Comparison of ENCODE assay signal across 14 mouse cellular contexts in the genomic region with DNA sequence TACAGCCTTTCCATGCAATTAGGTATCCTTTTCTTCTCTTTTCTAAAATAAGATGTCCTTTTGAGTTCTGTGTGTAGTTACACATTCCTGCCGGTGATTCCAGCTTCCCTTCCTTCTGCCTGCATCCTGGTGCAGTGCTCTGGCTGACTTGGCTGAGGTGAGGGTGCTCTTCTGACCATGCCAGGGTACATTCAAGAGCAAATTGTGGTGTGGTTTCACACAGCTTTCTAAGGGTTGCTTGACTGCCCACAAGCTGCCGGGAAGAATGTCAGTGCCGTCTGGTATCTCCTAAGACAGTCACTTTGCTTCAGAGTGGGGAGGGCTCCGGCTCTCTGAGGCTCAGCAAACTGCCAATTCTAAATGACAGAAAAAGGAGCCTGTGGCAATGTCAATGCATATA.
DNase-seq lines count a peak whose midpoint lies in the region; ATAC-seq and TF ChIP-seq lines count a peak whose summit lies in the region.
"Had no signal": no experiment of that assay in that cellular context is flagged by ENCODE, and none has a peak within 500 bp of the region (broad histone marks: within the 10 kb centered on the region; RNA-seq: fewer than 3 reads in every experiment).

No protein-coding gene starts in this region.

- TF ChIP-seq EP300 in stomach, postnatal 0 days (optimal IDR thresholded peaks at IDR 0.05), result no peak

- H3K27me3 ChIP-seq in forebrain, postnatal 0 days (ENCODE audit: insufficient read depth, low read length), result no peaks in the 10 kb centered on the region
- no peaks in the 10 kb centered on the region for H3K27me3 ChIP-seq in forebrain, embryonic 10.5 days (ENCODE audit: poor library complexity, severe bottlenecking)
- H3K27me3 ChIP-seq in stomach, postnatal 0 days (ENCODE audit: control insufficient read depth, insufficient read depth, low read length), result no peaks in the 10 kb centered on the region
- H3K27me3 ChIP-seq: heart, embryonic 13.5 days; neural tube, embryonic 13.5 days had no signal

- no peak overlapping the region for H3K4me2 ChIP-seq in forebrain, postnatal 0 days (ENCODE audit: low read depth)
- H3K4me2 ChIP-seq in stomach, postnatal 0 days (replicated peaks; ENCODE audit: low read depth), result no peak overlapping the region
- H3K4me2 ChIP-seq: heart, embryonic 13.5 days; neural tube, embryonic 13.5 days had no signal

- no peak overlapping the region for H3K4me3 ChIP-seq in forebrain, postnatal 0 days (ENCODE audit: low read depth, low read length)
- no peak overlapping the region for H3K4me3 ChIP-seq in forebrain, embryonic 10.5 days
- no peak overlapping the region for H3K4me3 ChIP-seq in stomach, postnatal 0 days (ENCODE audit: low read depth, low read length)
- H3K4me3 ChIP-seq: heart, embryonic 13.5 days; neural tube, embryonic 13.5 days had no signal

- H3K4me1 ChIP-seq in forebrain, postnatal 0 days (ENCODE audit: insufficient read depth), result 0 out of 2 replicates have a peak, but pooled peaks cover 4% of the 10 kb centered on the region
- H3K4me1 ChIP-seq in forebrain, embryonic 10.5 days, result no peaks in the 10 kb centered on the region; the same call in 1 of the 2 replicates
- H3K4me1 ChIP-seq in stomach, postnatal 0 days (replicated peaks; ENCODE audit: control insufficient read depth, insufficient read depth), result no peaks in the 10 kb centered on the region

- ATAC-seq in forebrain, postnatal 0 days, result peak; percentile 30; the same call in 1 of the 2 replicates
- no peak for ATAC-seq in stomach, postnatal 0 days (ENCODE audit: low FRiP score, low TSS enrichment)
- ATAC-seq: hindbrain, embryonic 16.5 days; intestine, postnatal 0 days had no signal

- TF ChIP-seq CTCF in forebrain, postnatal 0 days (IDR thresholded peaks at IDR 0.05; ENCODE audit: low read depth), result no peak; the same call in 1 of the 2 replicates
- TF ChIP-seq CTCF in stomach, postnatal 0 days (IDR thresholded peaks at IDR 0.05; ENCODE audit: low read depth), result no peak

- 62% methylated on average over 4 of the region's 4 CpGs for WGBS in forebrain, postnatal 0 days
- 88% methylated on average over 4 of the region's 4 CpGs for WGBS in forebrain, embryonic 10.5 days
- 76% methylated on average over 4 of the region's 4 CpGs for WGBS in stomach, postnatal 0 days

- no peaks in the 10 kb centered on the region for H3K9me3 ChIP-seq in forebrain, postnatal 0 days (ENCODE audit: low read length)
- H3K9me3 ChIP-seq in forebrain, embryonic 10.5 days, result no peaks in the 10 kb centered on the region
- H3K9me3 ChIP-seq in stomach, postnatal 0 days (ENCODE audit: control insufficient read depth, low read length), result no peaks in the 10 kb centered on the region
- H3K9me3 ChIP-seq: heart, embryonic 13.5 days; neural tube, embryonic 13.5 days had no signal

- no peak overlapping the region for H3K27ac ChIP-seq in forebrain, postnatal 0 days (ENCODE audit: low read depth, low read length)
- H3K27ac ChIP-seq in forebrain, embryonic 10.5 days, result no peak overlapping the region
- no peak overlapping the region for H3K27ac ChIP-seq in stomach, postnatal 0 days (replicated peaks)
- H3K27ac ChIP-seq: heart, embryonic 13.5 days; neural tube, embryonic 13.5 days had no signal

- H3K36me3 ChIP-seq in forebrain, postnatal 0 days (ENCODE audit: insufficient read depth), result no peaks in the 10 kb centered on the region
- no peaks in the 10 kb centered on the region for H3K36me3 ChIP-seq in forebrain, embryonic 10.5 days (replicated peaks)
- H3K36me3 ChIP-seq in stomach, postnatal 0 days (ENCODE audit: control insufficient read depth, insufficient read depth, low read length), result no peaks in the 10 kb centered on the region
- H3K36me3 ChIP-seq: heart, embryonic 13.5 days; neural tube, embryonic 13.5 days had no signal

- DNase-seq in forebrain, postnatal 0 days, result no peak
- DNase-seq in forebrain, embryonic 10.5 days (ENCODE audit: extremely low spot score, low spot score), result no peak
- DNase-seq in 3134 (ENCODE audit: extremely low read depth, insufficient read length, low spot score), result peak; percentile 31
- peak; percentile 61 for DNase-seq in brain, adult 2 months (ENCODE audit: low read depth, low spot score)
- DNase-seq in cerebellum, postnatal 14 days, result peak; percentile 50 to 55
- DNase-seq in stomach, postnatal 0 days (ENCODE audit: low spot score), result no peak
- no peak for DNase-seq in testis, postnatal 10 days (ENCODE audit: low spot score)
- DNase-seq: heart, postnatal 4 days; lung, postnatal 14 days; thymus, postnatal 4 days had no signal

- H3K9ac ChIP-seq in forebrain, postnatal 0 days, result no peak overlapping the region
- no peak overlapping the region for H3K9ac ChIP-seq in stomach, postnatal 0 days (ENCODE audit: low read length)
- H3K9ac ChIP-seq: heart, embryonic 13.5 days; neural tube, embryonic 13.5 days had no signal

Comparison
In these comparisons a context has a peak if more than half of its experiments do, and no peak if none do; other contexts are left out.
1. DNase-seq: peak in 3134 (single experiment), brain, adult 2 months (single experiment) and cerebellum, postnatal 14 days (2 of 2); none in forebrain, postnatal 0 days (single experiment), forebrain, embryonic 10.5 days (single experiment), stomach, postnatal 0 days (single experiment) and testis, postnatal 10 days (single experiment).